Mouse (Mus musculus) urinary bladder, postnatal 10 days (tissue): ENCODE data around the gene Ppp1r8.
"Not testable (repeated sequence)": the region's sequence is repeated elsewhere in the genome, so short reads cannot be mapped to it uniquely, and the experiment has no call there.

Source experiments
- DNase-seq: peaks from one replicate; pipeline ENCODE4 v3.0.0; 2022; ENCODE audit warnings: low spot score

Gene Ppp1r8

GRCm38 (mm10) chr4:132806620-132807191 lies 36.3 kb downstream of the Ppp1r8 start:
- DNase-seq, result no peak

- no peak for DNase-seq
These were observed 37.3 kb downstream of the Ppp1r8 start for GRCm38 (mm10) chr4:132805599-132806197.

- no peak for DNase-seq
These were observed 37.8 kb downstream of the Ppp1r8 start for GRCm38 (mm10) chr4:132805146-132805545.

- DNase-seq, result no peak
These were observed 38.6 kb downstream of the Ppp1r8 start for GRCm38 (mm10) chr4:132804331-132804730.

- no peak for DNase-seq
These were observed 39.1 kb downstream of the Ppp1r8 start for GRCm38 (mm10) chr4:132803876-132804275.

- DNase-seq, result no peak
These were observed 39.8 kb downstream of the Ppp1r8 start for GRCm38 (mm10) chr4:132803212-132803611.

GRCm38 (mm10) chr4:132802171-132802637 lies 40.8 kb downstream of the Ppp1r8 start:
- no peak for DNase-seq

- DNase-seq, result no peak
These were observed 41.5 kb downstream of the Ppp1r8 start for GRCm38 (mm10) chr4:132801176-132802077.

- DNase-seq, result no peak
These were observed 43.1 kb downstream of the Ppp1r8 start for GRCm38 (mm10) chr4:132799845-132800244.

GRCm38 (mm10) chr4:132798666-132799065 lies 44.3 kb downstream of the Ppp1r8 start:
- not testable (repeated sequence) for DNase-seq

GRCm38 (mm10) chr4:132798028-132798427 lies 44.9 kb downstream of the Ppp1r8 start:
- DNase-seq, result no peak

GRCm38 (mm10) chr4:132797461-132797860 lies 45.5 kb downstream of the Ppp1r8 start:
- no peak for DNase-seq

GRCm38 (mm10) chr4:132796196-132796886 lies 46.6 kb downstream of the Ppp1r8 start, which contains the start of gene Themis2:
Gene Themis2, minus strand, starts transcription at chr4:132796387.
- DNase-seq, result no peak

GRCm38 (mm10) chr4:132795171-132795570 lies 47.8 kb downstream of the Ppp1r8 start:
- DNase-seq, result no peak

GRCm38 (mm10) chr4:132794760-132795159 lies 48.2 kb downstream of the Ppp1r8 start:
- DNase-seq, result no peak

GRCm38 (mm10) chr4:132794028-132794427 lies 48.9 kb downstream of the Ppp1r8 start:
- no peak for DNase-seq

- DNase-seq, result not testable (repeated sequence)
These were observed 49.5 kb downstream of the Ppp1r8 start for GRCm38 (mm10) chr4:132793322-132794004.

- DNase-seq, result no peak
These were observed 53.2 kb downstream of the Ppp1r8 start for GRCm38 (mm10) chr4:132789731-132790130.

- DNase-seq, result no peak
These were observed 57.7 kb downstream of the Ppp1r8 start for GRCm38 (mm10) chr4:132785228-132785627.

- no peak for DNase-seq
These were observed 59.2 kb downstream of the Ppp1r8 start for GRCm38 (mm10) chr4:132783732-132784131.

- DNase-seq, result no peak
These were observed 62.7 kb downstream of the Ppp1r8 start for GRCm38 (mm10) chr4:132780288-132780687.
